Mouse (Mus musculus) brain, embryonic 14.5 days (tissue): Measurements from ENCODE around the gene Castor1. TPM values are rescaled to one million over a fixed set of nuclear protein-coding genes. Genes with fewer than 3 reads are reported as not detected.

ENCODE experiments used
- DNase-seq: peaks from one replicate; pipeline ENCODE4 v3.0.0-alpha.2; 2011; ENCODE audit warnings: low read depth
- CTCF ChIP-seq: fragments of 200-500 bp; IDR thresholded peaks from 2 replicates; pipeline ENCODE4 v1.5.1; 2012; ENCODE audit warnings: inconsistent platforms, mild to moderate bottlenecking, moderate library complexity, borderline replicate concordance; ENCODE audit not compliant: insufficient read depth, insufficient read length; ENCODE audit errors: extremely low read depth
- POLR2A ChIP-seq: fragments of 200-500 bp; IDR thresholded peaks from 2 replicates; pipeline ENCODE4 v1.6.1; 2012; ENCODE audit warnings: mild to moderate bottlenecking, inconsistent platforms, borderline replicate concordance; ENCODE audit not compliant: poor library complexity, insufficient read depth, insufficient read length, severe bottlenecking; ENCODE audit errors: extremely low read depth
- polyA plus RNA-seq: library from polyadenylated mRNA; depleted of rRNA; stranded (reverse); fragments of >200 nt; gene quantifications from 2 replicates; pipeline ENCODE4 v1.2.3, GENCODE M21; 2012; rRNA removed

Castor1 gene
- polyA plus RNA-seq, 1 experiment: 2.7 TPM

- peak; percentile 67 for DNase-seq
Measured at GRCm38 (mm10) chr11:4260463-4261187, 42.6 kb downstream of the Castor1 start.

DNA sequence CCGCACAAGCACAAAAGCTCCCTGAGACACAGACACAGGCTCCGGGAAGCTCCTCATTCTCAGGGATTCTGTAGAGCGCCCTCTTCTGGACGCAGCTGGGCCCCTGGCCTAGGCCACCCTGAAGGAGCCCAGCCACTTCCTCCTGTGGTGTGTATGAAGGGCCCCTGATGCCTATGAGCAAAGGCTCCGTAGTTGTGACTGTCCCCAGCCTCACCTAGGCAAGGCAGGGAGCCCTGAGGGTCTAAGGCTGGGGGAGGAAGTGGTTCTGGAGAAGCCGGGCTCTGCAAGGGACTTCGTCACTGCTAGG lies 43.1 kb downstream of the Castor1 start:
- TF ChIP-seq CTCF: peak; percentile 59
- TF ChIP-seq POLR2A: no peak
- peak; percentile 56 for DNase-seq

More at GRCm38 (mm10) chr11:4260463-4261187, 42.6 kb downstream of the Castor1 start:
- TF ChIP-seq CTCF: no peak
- TF ChIP-seq POLR2A: no peak

- peak; percentile 88 for DNase-seq
- TF ChIP-seq CTCF (peak; percentile 38; the same call in 1 of the 2 replicates), POLR2A (no peak)
Measured at GRCm38 (mm10) chr11:4261969-4262368, 43.9 kb downstream of the Castor1 start.

- DNase-seq: no peak
- TF ChIP-seq CTCF: no peak
- no peak for TF ChIP-seq POLR2A
Measured at GRCm38 (mm10) chr11:4262847-4263246, 44.8 kb downstream of the Castor1 start.

GRCm38 (mm10) chr11:4263296-4263695 lies 45.3 kb downstream of the Castor1 start:
- no peak for DNase-seq
- TF ChIP-seq CTCF (no peak), POLR2A (no peak)

DNA sequence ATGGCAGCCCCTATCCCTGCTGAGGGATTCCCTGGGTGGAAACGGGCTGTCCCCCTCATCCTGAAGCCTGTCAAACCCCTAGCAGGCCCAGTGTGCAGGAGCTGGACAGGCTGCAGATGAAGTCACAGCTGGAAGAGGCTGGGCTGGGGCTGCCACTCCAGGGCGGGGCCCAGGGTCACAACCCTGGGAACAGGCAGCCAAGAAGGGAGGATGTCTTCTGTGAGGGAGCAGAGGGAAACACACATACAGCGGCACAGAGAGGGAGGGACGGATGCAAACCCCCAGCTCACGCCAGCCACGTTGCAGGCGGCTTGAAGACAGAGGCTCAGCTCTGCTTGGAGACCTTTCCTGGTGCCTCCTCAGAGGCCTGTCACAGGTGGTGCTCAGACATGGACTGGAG lies 46.0 kb downstream of the Castor1 start:
- no peak for DNase-seq
- TF ChIP-seq POLR2A (no peak), CTCF (no peak)

GRCm38 (mm10) chr11:4266271-4267201 lies 48.5 kb downstream of the Castor1 start:
- TF ChIP-seq POLR2A (no peak), CTCF (no peak)
- DNase-seq: peak; percentile 28

- DNase-seq: no peak
- no peak for TF ChIP-seq POLR2A
Measured at GRCm38 (mm10) chr11:4267202-4267578, 49.2 kb downstream of the Castor1 start.

GRCm38 (mm10) chr11:4268500-4268899 lies 50.5 kb downstream of the Castor1 start:
- TF ChIP-seq POLR2A (no peak), CTCF (no peak)
- no peak for DNase-seq

GRCm38 (mm10) chr11:4270744-4271459 lies 52.9 kb downstream of the Castor1 start:
- DNase-seq: no peak
- TF ChIP-seq CTCF (peak; percentile 36; the same call in 1 of the 2 replicates), POLR2A (no peak)

GRCm38 (mm10) chr11:4271544-4271943 lies 53.5 kb downstream of the Castor1 start:
- DNase-seq: no peak
- TF ChIP-seq POLR2A: no peak
- TF ChIP-seq CTCF: no peak

Other genes starting within 250 kb of the Castor1 start
- gene 4930556J24Rik, start 241.4 kb upstream of the Castor1 start, polyA plus RNA-seq: 0.05 TPM in 1 of 2 replicates, not detected in the other
- 3.2 and 5.3 TPM in 2 replicates for gene Gal3st1, start 234.6 kb upstream of the Castor1 start, polyA plus RNA-seq
- gene Sec14l4, start 186.8 kb upstream of the Castor1 start, polyA plus RNA-seq: 0.05 TPM in 1 of 2 replicates, not detected in the other
- 0.23 and 0.29 TPM in 2 replicates for gene Sec14l3, start 153.4 kb upstream of the Castor1 start, polyA plus RNA-seq
- gene Mtfp1, start 122.8 kb upstream of the Castor1 start, polyA plus RNA-seq: 5.7 and 5.9 TPM in 2 replicates
- gene Sec14l2, start 94.8 kb upstream of the Castor1 start, polyA plus RNA-seq: 4.1 and 5.9 TPM in 2 replicates
- gene Rnf215, start 83.0 kb upstream of the Castor1 start, polyA plus RNA-seq: 60.4 and 66.1 TPM in 2 replicates
- 13.2 and 15.1 TPM in 2 replicates for gene Ccdc157, start 57.9 kb upstream of the Castor1 start, polyA plus RNA-seq
- gene Sf3a1, start 57.9 kb upstream of the Castor1 start, polyA plus RNA-seq: 70.4 and 84.0 TPM in 2 replicates
- gene Tbc1d10a, start 31.4 kb upstream of the Castor1 start, polyA plus RNA-seq: 41.6 and 54.6 TPM in 2 replicates
- gene Osm, start 18.2 kb downstream of the Castor1 start, polyA plus RNA-seq: 0.04 and 0.05 TPM in 2 replicates
- gene Lif, start 39.3 kb downstream of the Castor1 start, polyA plus RNA-seq: 0.06 and 0.11 TPM in 2 replicates
- 0.08 and 0.10 TPM in 2 replicates for gene Hormad2, start 222.9 kb downstream of the Castor1 start, polyA plus RNA-seq